ENCODE assay signal across 8 mouse cellular contexts in genomic region chr7:126199691-126200102, GRCm38 (mm10). TPM values are rescaled to one million over a fixed set of nuclear protein-coding genes. Genes with fewer than 3 reads are reported as not detected.
DNase-seq lines count a peak whose midpoint lies in the region; ATAC-seq and TF ChIP-seq lines count a peak whose summit lies in the region.

No protein-coding gene starts in this region.

- H3K36me3 ChIP-seq in embryonic facial prominence, embryonic 12.5 days, result no peaks in the 10 kb centered on the region
- H3K36me3 ChIP-seq in heart, embryonic 13.5 days, result no peaks in the 10 kb centered on the region
- H3K36me3 ChIP-seq in liver, postnatal 0 days (replicated peaks; ENCODE audit: insufficient read depth, low read length), result no peaks in the 10 kb centered on the region; the same call in 1 of the 2 replicates
- no peaks in the 10 kb centered on the region for H3K36me3 ChIP-seq in neural tube, embryonic 13.5 days

- peak; percentile 59 to 72 for DNase-seq in adrenal gland, postnatal 36 days
- DNase-seq in kidney, postnatal 14 days, result peak; percentile 47
- DNase-seq in liver, postnatal 0 days, result peak; percentile 72
- peak; percentile 38 to 56 for DNase-seq in thymus, adult 18-20 months

- H3K4me3 ChIP-seq in embryonic facial prominence, embryonic 12.5 days, result peak overlapping the region; percentile 98
- peak overlapping the region; percentile 96 for H3K4me3 ChIP-seq in heart, embryonic 13.5 days
- peak overlapping the region; percentile 89 for H3K4me3 ChIP-seq in liver, postnatal 0 days (ENCODE audit: low read depth, low read length)
- peak overlapping the region; percentile 96 for H3K4me3 ChIP-seq in neural tube, embryonic 13.5 days

- H3K4me1 ChIP-seq in embryonic facial prominence, embryonic 12.5 days, result peaks cover 13% of the 10 kb centered on the region
- peaks cover 24% of the 10 kb centered on the region for H3K4me1 ChIP-seq in heart, embryonic 13.5 days
- peaks cover 23% of the 10 kb centered on the region for H3K4me1 ChIP-seq in liver, postnatal 0 days (ENCODE audit: insufficient read depth)
- H3K4me1 ChIP-seq in neural tube, embryonic 13.5 days (replicated peaks), result peaks cover 39% of the 10 kb centered on the region

- TF ChIP-seq CTCF in liver, postnatal 0 days (IDR thresholded peaks at IDR 0.05; ENCODE audit: low read depth), result no peak

- peak overlapping the region; percentile 86 for H3K4me2 ChIP-seq in embryonic facial prominence, embryonic 12.5 days (replicated peaks)
- H3K4me2 ChIP-seq in heart, embryonic 13.5 days, result peak overlapping the region; percentile 93
- peak overlapping the region; percentile 89 for H3K4me2 ChIP-seq in liver, postnatal 0 days (ENCODE audit: low read depth, low read length)
- peak overlapping the region; percentile 90 for H3K4me2 ChIP-seq in neural tube, embryonic 13.5 days

- WGBS in embryonic facial prominence, embryonic 12.5 days, result 1% methylated on average over 27 of the region's 27 CpGs
- WGBS in heart, embryonic 13.5 days, result 0% methylated on average over 23 of the region's 27 CpGs
- WGBS in liver, postnatal 0 days (ENCODE audit: insufficient replicate concordance), result under 1% methylated on average over 25 of the region's 27 CpGs
- 0% methylated on average over 24 of the region's 27 CpGs for WGBS in neural tube, embryonic 13.5 days

- no peak for TF ChIP-seq EP300 in liver, postnatal 0 days (IDR thresholded peaks at IDR 0.05; ENCODE audit: low read depth)

- H3K9me3 ChIP-seq in embryonic facial prominence, embryonic 12.5 days, result no peaks in the 10 kb centered on the region
- no peaks in the 10 kb centered on the region for H3K9me3 ChIP-seq in heart, embryonic 13.5 days
- no peaks in the 10 kb centered on the region for H3K9me3 ChIP-seq in liver, postnatal 0 days (ENCODE audit: low read length)
- no peaks in the 10 kb centered on the region for H3K9me3 ChIP-seq in neural tube, embryonic 13.5 days

- peak overlapping the region; percentile 91 for H3K27ac ChIP-seq in embryonic facial prominence, embryonic 12.5 days
- H3K27ac ChIP-seq in heart, embryonic 13.5 days (replicated peaks), result peak overlapping the region; percentile 86
- peak overlapping the region; percentile 93 for H3K27ac ChIP-seq in liver, postnatal 0 days (ENCODE audit: low read depth)
- H3K27ac ChIP-seq in neural tube, embryonic 13.5 days (replicated peaks), result peak overlapping the region; percentile 91

- peak; percentile 36 for ATAC-seq in CD4-positive, CD25-positive, alpha-beta regulatory T cell, adult 4 months
- ATAC-seq in embryonic facial prominence, embryonic 12.5 days (ENCODE audit: insufficient number of reproducible peaks, insufficient read depth, low FRiP score, low TSS enrichment), result peak; percentile 67
- ATAC-seq in heart, embryonic 13.5 days (ENCODE audit: extremely low read depth, insufficient number of reproducible peaks, low FRiP score, low TSS enrichment), result peak; percentile 51; the same call in 1 of the 2 replicates
- ATAC-seq in liver, postnatal 0 days, result peak; percentile 48
- peak; percentile 81 for ATAC-seq in neural tube, embryonic 13.5 days (ENCODE audit: low read depth)

- peak overlapping the region; percentile 97 for H3K9ac ChIP-seq in embryonic facial prominence, embryonic 12.5 days
- peak overlapping the region; percentile 93 for H3K9ac ChIP-seq in heart, embryonic 13.5 days
- H3K9ac ChIP-seq in liver, postnatal 0 days (replicated peaks), result peak overlapping the region; percentile 98
- peak overlapping the region; percentile 99 for H3K9ac ChIP-seq in neural tube, embryonic 13.5 days

- H3K27me3 ChIP-seq in embryonic facial prominence, embryonic 12.5 days, result no peaks in the 10 kb centered on the region
- no peaks in the 10 kb centered on the region for H3K27me3 ChIP-seq in heart, embryonic 13.5 days (replicated peaks)
- no peaks in the 10 kb centered on the region for H3K27me3 ChIP-seq in liver, postnatal 0 days (ENCODE audit: insufficient read depth, low read length)
- no peaks in the 10 kb centered on the region for H3K27me3 ChIP-seq in neural tube, embryonic 13.5 days

RNA-seq across cellular contexts. Expression of gene Xpo6, which starts 0.6 kb away (rescaled TPM):
- polyA plus RNA-seq in CD4-positive, CD25-positive, alpha-beta regulatory T cell, adult 4 months (2017; shearing (Covaris generic)), result 100 to 1,000 TPM; 117 to 126 TPM
- total RNA-seq in adrenal gland, postnatal 36 days (2021), result 10 to 100 TPM; 87.8 to 89.1 TPM
- 73.1 and 78.5 TPM in 2 replicates for polyA plus RNA-seq in embryonic facial prominence, embryonic 12.5 days (2016; fragmentation: Nextera tagmentation; extraction: Ambion mirVana)
- polyA plus RNA-seq in heart, embryonic 13.5 days (2015; fragmentation: Nextera tagmentation; extraction: Ambion mirVana), result 27.7 and 29.5 TPM in 2 replicates
- 12.7 and 15.1 TPM in 2 replicates for polyA plus RNA-seq in liver, postnatal 0 days (2015; fragmentation: Nextera tagmentation; extraction: Ambion mirVana)
- polyA plus RNA-seq in neural tube, embryonic 13.5 days (2015; fragmentation: Nextera tagmentation; extraction: Ambion mirVana), result 47.8 and 54.7 TPM in 2 replicates

Comparison
In these comparisons a context has a peak if more than half of its experiments do, and no peak if none do; other contexts are left out.
1. Peak in every context shown above with its lines: DNase-seq, ATAC-seq, H3K4me3 ChIP-seq and H3K27ac ChIP-seq.